Comparison of ENCODE assay signal across 7 mouse cellular contexts in the genomic region with DNA sequence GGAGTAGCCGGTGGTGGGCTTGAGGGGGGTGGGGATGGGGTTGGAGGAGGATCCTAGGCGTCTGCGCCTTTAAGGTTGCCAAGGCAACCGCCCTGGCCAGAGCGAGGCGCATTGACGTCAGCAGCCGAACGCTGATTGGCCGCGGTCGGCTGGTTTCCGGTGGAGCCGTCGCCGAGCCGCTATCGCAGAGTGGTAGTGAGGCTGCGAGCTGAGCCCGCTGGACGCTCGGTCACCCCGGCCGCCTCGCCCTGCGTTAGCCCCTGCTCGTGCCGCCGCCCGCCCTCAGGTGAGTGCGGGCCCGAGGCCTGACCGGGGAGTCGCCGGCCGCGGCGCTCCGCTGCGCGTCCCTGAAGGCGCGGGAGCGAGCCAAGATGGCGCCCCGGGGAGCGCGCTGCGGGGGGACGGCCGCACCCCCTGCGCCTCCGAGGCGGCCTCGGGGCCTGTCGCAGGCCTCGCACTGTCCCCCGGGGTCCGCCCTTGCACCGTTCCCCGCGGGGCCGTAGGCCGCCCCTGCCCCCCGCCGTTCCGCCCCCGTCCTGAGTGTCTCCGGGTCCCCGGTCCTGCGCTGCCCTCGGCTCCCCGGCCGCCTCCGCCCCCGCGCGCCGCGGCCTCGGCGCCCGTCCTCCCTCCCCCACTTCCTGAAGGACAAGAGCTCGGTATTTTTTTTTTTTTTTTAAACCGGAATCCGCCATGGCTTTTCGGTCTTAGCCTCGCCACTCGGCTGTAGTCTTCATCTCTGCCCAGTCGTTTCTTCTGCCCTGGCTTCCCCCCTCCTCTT. TPM values are rescaled to one million over a fixed set of nuclear protein-coding genes. Genes with fewer than 3 reads are reported as not detected.
DNase-seq lines count a peak whose midpoint lies in the region; ATAC-seq lines count a peak whose summit lies in the region.

No protein-coding gene starts in this region.

- ATAC-seq in limb, embryonic 11.5 days (ENCODE audit: insufficient number of reproducible peaks, low FRiP score, low TSS enrichment, low read depth), result peak; percentile 95
- peak; percentile 95 for ATAC-seq in midbrain, embryonic 14.5 days (ENCODE audit: low FRiP score, low TSS enrichment)

- peak overlapping the region; percentile 75 for H3K4me2 ChIP-seq in limb, embryonic 11.5 days (ENCODE audit: low read depth, severe bottlenecking)
- peak overlapping the region; percentile 65 for H3K4me2 ChIP-seq in midbrain, embryonic 14.5 days (ENCODE audit: low read length)

- H3K36me3 ChIP-seq in embryonic facial prominence, embryonic 10.5 days (replicated peaks), result peaks cover 29% of the 10 kb centered on the region
- no peaks in the 10 kb centered on the region; the same call in none of the 2 replicates for H3K36me3 ChIP-seq in limb, embryonic 11.5 days (ENCODE audit: control insufficient read depth, insufficient read depth, low read length)
- H3K36me3 ChIP-seq in midbrain, embryonic 14.5 days (ENCODE audit: control insufficient read depth, insufficient read depth, low read length), result peaks cover 25% of the 10 kb centered on the region

- H3K4me3 ChIP-seq in embryonic facial prominence, embryonic 10.5 days, result peak overlapping the region; percentile 98
- peak overlapping the region; percentile 95 for H3K4me3 ChIP-seq in limb, embryonic 11.5 days (ENCODE audit: low read depth, low read length)
- H3K4me3 ChIP-seq in midbrain, embryonic 14.5 days (replicated peaks; ENCODE audit: low read depth, low read length), result peak overlapping the region; percentile 98

- under 1% methylated on average over 90 of the region's 90 CpGs for WGBS in embryonic facial prominence, embryonic 10.5 days
- WGBS in limb, embryonic 11.5 days, result under 1% methylated on average over 77 of the region's 90 CpGs
- under 1% methylated on average over 90 of the region's 90 CpGs for WGBS in midbrain, embryonic 14.5 days

- H3K4me1 ChIP-seq in embryonic facial prominence, embryonic 10.5 days, result peaks cover 43% of the 10 kb centered on the region
- H3K4me1 ChIP-seq in limb, embryonic 11.5 days (ENCODE audit: control insufficient read depth, insufficient read depth, low read length), result peaks cover 4% of the 10 kb centered on the region; the same call in 1 of the 2 replicates
- peaks cover 33% of the 10 kb centered on the region for H3K4me1 ChIP-seq in midbrain, embryonic 14.5 days (ENCODE audit: control insufficient read depth, insufficient read depth, low read length)

- H3K27ac ChIP-seq in embryonic facial prominence, embryonic 10.5 days (replicated peaks), result peak overlapping the region; percentile 99
- peak overlapping the region; percentile 90 for H3K27ac ChIP-seq in limb, embryonic 11.5 days (replicated peaks; ENCODE audit: low read depth, low read length)
- peak overlapping the region; percentile 98 for H3K27ac ChIP-seq in midbrain, embryonic 14.5 days (replicated peaks; ENCODE audit: low read depth, low read length)

- H3K9ac ChIP-seq in limb, embryonic 11.5 days (ENCODE audit: low read length), result peak overlapping the region; percentile 95
- H3K9ac ChIP-seq in midbrain, embryonic 14.5 days (replicated peaks; ENCODE audit: low read length), result peak overlapping the region; percentile 93

- H3K9me3 ChIP-seq in embryonic facial prominence, embryonic 10.5 days, result no peaks in the 10 kb centered on the region
- no peaks in the 10 kb centered on the region for H3K9me3 ChIP-seq in limb, embryonic 11.5 days (ENCODE audit: control insufficient read depth, low read length)
- H3K9me3 ChIP-seq in midbrain, embryonic 14.5 days (ENCODE audit: control insufficient read depth, low read length), result no peaks in the 10 kb centered on the region

- H3K27me3 ChIP-seq in embryonic facial prominence, embryonic 10.5 days (replicated peaks; ENCODE audit: low read depth, poor library complexity, severe bottlenecking), result no peaks in the 10 kb centered on the region
- H3K27me3 ChIP-seq in limb, embryonic 11.5 days (ENCODE audit: control insufficient read depth, insufficient read depth, low read length), result no peaks in the 10 kb centered on the region
- H3K27me3 ChIP-seq in midbrain, embryonic 14.5 days (ENCODE audit: control insufficient read depth, insufficient read depth, low read length), result no peaks in the 10 kb centered on the region

- DNase-seq in adrenal gland, postnatal 10 days, result peak; percentile 95
- peak; percentile 95 for DNase-seq in embryonic facial prominence, embryonic 10.5 days (ENCODE audit: low spot score)
- DNase-seq in heart, adult 11 months, result peak; percentile 100
- DNase-seq in kidney, adult 18-20 months, result peak; percentile 94
- DNase-seq in limb, embryonic 11.5 days (ENCODE audit: low spot score), result peak; percentile 93
- DNase-seq in midbrain, embryonic 14.5 days, result peak; percentile 99
- peak; percentile 86 to 89 for DNase-seq in spleen, adult 18-20 months

RNA-seq across cellular contexts. Expression of a gene that starts 1.8 kb away (rescaled TPM):
- total RNA-seq in adrenal gland, postnatal 10 days (2021), result 100 to 1,000 TPM; 331 to 344 TPM
- 328 and 349 TPM in 2 replicates for polyA plus RNA-seq in embryonic facial prominence, embryonic 10.5 days (2016; fragmentation: Nextera tagmentation; extraction: Ambion mirVana)
- polyA plus RNA-seq in limb, embryonic 11.5 days (2014; fragmentation: Nextera tagmentation; extraction: Ambion mirVana), result 384 and 394 TPM in 2 replicates
- polyA plus RNA-seq in midbrain, embryonic 14.5 days (2014; fragmentation: Nextera tagmentation; extraction: Ambion mirVana), result 494 and 582 TPM in 2 replicates

RNA-seq across cellular contexts. Expression of a gene that starts 39.2 kb away (rescaled TPM):
- 10 to 100 TPM; 35.0 to 44.2 TPM for total RNA-seq in adrenal gland, postnatal 10 days (2021)
- 20.7 and 25.3 TPM in 2 replicates for polyA plus RNA-seq in embryonic facial prominence, embryonic 10.5 days (2016; fragmentation: Nextera tagmentation; extraction: Ambion mirVana)
- 23.3 and 27.7 TPM in 2 replicates for polyA plus RNA-seq in limb, embryonic 11.5 days (2014; fragmentation: Nextera tagmentation; extraction: Ambion mirVana)
- 6.5 and 9.9 TPM in 2 replicates for polyA plus RNA-seq in midbrain, embryonic 14.5 days (2014; fragmentation: Nextera tagmentation; extraction: Ambion mirVana)

Comparison
In these comparisons a context has a peak if more than half of its experiments do, and no peak if none do; other contexts are left out.
1. Peak in every context shown above with its lines: DNase-seq, ATAC-seq, H3K4me3 ChIP-seq and H3K27ac ChIP-seq.